Mouse (Mus musculus) retina, postnatal 7 days (tissue): ENCODE measurements around the gene Etl4.

Experiments used
- DNase-seq: peaks from one replicate; pipeline ENCODE4 v3.0.0-alpha.2; 2012; ENCODE audit warnings: low read depth, low spot score

Etl4 gene

DNA sequence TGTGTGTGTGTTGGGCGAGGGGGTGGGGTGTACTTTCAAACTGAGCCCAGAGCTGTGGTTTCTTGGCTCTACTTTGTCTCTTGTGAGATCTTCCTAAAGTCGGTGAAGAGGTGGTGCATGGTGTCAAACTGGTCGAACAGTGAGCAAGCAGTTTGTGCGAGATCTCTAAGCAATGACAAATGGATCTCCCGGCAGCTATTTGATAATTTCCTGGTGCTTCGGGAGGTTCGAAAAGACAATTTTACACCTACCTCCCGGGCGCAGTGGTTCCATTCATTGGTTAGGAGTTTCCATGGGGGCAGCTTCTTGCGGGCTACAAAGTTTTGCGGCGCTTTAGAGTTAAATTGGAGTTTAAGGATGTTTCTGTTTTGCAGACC is 610.5 kb downstream of the Etl4 start:
- DNase-seq = no peak

DNA sequence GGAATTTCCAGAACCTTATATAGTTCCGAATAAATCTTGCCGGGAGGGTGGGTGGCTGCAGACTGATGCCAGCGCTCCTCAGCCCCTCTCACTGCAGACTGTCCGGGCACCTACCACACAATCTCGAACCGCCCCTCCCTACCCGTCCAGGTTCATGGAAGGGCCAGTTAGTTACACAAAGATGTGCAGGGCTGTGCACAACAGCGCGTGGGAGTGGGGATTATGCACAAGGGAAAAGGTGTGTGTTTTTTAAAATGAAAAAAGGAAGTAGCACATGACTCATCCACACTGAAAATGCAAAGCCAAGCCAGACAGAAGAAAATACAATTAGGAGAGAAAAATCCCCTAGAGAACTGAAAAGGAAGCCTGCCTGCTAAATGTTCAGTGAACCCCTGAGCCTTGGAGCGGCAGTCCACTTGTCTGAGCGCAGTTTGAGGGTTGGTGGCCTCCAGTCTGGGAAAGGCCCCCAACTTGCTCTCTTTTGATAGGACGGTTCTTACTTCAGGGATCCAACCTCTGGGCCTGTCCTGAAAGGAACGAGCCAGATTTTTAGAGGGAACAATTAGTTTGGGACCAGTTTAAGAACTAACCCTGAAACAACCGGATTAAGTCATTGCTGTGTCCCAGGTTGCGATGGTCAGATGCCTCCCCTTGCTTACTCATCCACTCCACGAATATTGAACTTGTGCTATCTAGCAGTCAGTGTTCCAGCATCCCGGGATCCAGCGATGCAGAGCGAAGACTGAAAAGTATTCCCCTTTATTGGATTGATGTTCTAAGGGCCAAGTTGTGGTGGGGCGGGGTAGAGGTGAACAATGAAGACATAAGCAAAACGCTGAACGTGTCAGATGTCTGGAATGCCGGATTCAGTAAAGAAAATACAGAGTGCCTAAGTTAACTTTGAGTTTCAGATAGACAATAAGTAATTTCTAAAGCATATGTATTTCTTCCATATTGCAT is 611.3 kb downstream of the Etl4 start:
- DNase-seq = no peak

DNA sequence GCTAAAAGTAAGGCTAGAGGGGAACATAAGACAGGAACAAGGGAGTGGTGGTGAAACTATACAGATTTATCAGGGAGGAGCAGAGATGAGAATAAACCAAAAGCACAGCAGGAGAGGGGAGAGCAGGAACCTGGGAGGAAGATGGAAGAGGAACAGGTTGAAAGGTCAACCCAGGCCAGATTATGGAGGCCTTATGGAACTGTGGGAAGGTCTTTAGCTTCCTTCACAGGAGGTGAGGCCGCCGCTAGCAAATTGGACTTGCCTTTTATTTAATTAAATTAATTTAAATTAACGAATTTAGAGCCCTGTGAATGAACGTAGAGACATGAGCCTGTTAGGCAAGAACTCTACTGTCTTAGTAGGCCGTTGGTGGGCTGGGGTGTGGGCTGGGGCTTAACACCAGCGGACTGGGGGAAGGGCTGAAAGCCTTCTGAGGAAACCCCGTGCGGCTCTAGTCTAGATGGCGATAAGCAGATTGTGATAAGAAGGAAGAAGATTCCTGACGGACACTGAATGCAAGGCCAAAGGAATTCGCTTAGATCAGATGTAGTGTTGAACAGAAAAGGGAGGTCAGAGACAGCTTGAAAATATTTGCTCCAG is 612.2 kb downstream of the Etl4 start:
- no peak for DNase-seq

DNA sequence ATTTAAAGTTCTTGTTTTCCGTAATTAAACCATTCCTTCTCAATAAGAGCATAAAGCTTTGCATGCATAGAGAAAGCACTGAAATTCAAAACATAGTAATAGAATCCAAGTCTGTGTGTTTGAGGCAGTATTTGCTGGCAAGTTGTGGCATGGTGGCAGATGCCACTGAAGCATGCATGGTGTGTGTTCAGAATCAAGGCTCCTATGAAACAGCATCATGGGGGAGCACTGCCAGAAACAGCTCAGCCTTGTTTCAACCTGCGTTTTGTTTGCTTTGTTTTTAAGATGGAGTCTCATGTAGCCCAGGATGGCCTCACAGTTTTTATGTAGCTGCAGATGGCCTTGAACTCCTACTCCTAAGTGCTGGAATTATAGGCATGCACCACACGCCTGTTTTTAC is 614.1 kb downstream of the Etl4 start:
- no peak for DNase-seq

DNA sequence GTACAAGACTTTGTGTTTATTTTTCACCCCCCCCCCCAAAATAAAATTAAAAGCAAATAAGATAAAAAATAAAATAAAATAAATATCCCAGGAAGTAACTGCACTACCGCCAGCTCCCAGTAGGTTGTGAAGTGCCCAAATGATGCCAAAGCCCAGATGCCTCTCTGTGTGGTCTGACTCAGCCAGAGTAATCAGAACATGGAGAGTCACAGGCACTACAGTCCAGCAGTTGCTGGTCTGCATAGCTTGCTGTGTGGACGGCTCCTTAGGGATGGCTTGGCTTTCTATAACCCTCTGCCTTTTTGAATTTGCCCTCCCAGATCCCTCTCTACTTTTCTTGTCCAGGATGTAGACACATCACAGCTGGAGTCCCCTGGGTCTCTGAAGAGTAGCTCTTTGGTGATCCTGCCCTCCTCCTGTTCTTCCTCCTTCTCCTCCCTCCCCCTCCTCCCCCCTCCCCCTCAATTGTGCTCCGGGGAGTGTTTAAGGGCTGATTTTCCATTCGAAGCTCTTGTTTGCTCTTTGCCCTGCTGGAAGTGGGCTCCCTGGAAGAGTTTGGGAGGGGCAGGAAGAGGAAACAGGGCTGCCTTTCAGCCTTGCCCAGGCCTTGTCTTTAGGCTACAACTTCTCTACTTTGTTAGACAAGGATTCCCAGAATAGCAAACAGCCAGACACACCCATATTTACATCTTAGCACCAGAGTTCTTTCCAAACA is 616.5 kb downstream of the Etl4 start:
- no peak for DNase-seq

DNA sequence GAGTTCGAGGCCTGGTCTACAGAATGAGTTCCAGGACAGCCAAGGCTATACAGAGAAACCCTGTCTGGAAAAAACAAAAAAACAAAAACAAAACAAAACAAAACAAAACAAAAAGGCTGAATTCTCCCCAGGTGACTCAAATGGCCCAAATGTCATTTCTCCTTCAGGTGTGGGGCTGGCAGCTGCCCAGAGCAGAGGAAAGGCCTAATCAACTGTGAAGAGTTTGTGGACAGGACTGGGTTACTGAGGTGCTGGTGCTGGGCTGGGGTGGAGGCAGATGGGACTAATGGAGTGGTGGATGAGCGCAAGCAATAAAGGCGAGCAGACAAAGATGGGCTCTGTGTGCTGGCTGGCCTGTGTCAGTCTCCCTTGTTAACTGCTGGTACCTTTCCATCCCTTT is 617.3 kb downstream of the Etl4 start:
- no peak for DNase-seq

DNA sequence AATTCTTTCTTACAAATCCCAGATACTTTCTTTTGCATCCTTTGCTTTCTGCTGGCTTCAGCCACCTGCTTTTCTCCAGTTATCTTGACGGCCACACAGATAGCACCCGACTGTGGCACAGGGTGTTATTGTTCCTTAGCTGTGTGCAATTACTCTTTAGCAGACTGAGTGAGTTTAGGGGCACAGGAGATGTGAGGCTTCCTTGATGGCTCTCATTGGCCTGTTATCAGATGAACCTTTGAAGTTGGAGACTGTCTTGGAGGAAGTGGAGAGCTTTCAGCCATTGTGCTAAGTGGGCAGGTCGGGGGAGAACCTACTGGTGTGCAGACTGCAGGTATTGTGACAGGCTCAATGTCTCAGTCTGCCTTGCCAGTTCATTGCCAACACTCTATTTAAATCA is 623.0 kb downstream of the Etl4 start:
- DNase-seq = no peak

DNA sequence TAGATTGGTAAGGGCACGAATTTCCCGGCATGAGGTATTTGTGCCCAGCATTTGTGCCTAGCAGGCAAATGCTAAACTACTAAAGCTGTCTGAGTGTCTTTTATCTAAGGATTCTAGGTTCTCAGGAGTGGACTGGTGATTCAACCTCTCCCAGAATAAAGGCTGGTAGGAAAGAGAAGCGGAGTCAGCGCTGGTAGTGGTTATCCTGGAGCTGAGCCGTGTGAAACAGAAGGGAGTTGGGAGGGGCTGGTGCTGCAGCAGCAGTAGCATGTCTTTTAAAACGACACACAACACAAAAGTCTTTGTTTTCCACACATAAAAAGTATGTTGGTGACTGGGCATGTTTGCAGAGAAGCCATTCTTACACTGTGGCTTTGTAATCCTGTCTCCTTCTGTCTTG is 628.2 kb downstream of the Etl4 start:
- DNase-seq = no peak

DNA sequence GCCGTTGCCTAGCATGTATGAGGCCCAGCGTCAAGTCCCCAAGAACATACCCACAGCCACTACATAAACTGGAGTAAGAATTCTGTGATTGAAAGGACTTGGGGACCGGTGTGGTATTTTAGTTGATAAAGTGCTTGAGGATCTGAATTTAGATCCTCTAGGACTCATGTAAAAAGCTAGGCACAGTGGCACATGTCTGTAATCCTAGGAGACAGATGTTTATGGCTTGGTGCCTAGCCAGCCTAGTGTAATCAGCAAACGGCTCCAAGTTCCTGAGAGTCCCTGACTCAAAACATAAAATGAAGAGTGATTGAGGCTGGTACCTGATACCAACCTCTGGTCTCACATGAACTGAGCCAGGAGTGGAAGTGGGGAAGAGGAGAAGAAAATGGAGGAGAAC is 629.3 kb downstream of the Etl4 start:
- DNase-seq = no peak

DNA sequence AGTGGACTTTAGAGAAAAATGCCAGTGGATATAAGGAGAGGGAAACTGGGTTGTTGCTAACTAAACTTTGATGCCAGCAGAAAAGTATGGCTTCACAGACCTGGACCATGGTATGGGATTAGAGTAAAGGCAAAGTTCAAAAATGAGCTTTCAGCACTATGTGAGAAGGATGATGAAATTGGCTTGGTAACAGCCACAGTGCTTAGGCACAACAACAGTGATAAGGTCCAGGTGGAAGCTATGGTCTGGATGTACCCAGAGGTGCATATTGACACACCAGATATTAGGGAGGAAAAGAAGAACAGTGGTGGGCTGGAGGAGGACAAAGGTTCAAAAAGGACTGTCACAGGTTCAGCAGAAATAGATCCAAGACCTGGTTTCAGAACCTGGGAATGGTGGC is 631.7 kb downstream of the Etl4 start:
- DNase-seq = no peak

DNA sequence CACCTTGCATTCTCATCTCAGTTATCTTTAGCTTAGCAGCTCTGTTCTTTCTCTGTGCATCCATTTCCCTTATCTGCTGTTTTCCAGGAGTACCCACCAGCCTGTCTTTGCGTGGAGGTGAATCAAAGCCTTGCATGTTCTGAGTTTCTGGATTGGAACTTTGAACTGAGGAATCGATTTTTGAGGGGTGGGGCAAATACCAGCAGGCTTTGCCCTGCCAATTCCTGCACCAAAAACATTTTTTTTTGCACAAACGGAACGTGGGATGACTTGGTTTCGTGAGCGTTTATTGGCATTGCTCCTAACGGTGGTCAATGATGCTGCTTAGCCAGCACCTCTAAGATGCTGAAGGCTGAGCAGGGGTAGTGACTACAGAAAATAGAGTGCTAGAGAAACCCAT is 632.7 kb downstream of the Etl4 start:
- DNase-seq = no peak

DNA sequence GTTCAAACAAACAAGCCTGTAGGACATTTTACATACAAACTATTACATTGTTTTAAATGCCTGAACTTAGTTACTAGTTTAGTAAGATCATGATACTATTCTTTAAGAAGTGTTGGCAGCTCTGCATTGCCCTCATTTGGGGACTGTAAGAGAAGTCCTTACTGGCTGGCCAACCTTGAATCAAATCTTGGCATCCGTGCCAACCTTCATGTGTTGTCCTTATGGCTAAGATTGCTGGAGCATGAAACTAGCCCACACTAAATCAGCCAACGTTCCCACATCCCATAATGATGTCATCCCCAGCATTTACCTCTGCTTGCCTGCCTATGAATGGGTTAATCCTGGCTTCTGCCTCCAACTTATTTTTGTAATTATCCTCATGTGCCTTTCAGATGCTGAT is 636.0 kb downstream of the Etl4 start:
- no peak for DNase-seq

DNA sequence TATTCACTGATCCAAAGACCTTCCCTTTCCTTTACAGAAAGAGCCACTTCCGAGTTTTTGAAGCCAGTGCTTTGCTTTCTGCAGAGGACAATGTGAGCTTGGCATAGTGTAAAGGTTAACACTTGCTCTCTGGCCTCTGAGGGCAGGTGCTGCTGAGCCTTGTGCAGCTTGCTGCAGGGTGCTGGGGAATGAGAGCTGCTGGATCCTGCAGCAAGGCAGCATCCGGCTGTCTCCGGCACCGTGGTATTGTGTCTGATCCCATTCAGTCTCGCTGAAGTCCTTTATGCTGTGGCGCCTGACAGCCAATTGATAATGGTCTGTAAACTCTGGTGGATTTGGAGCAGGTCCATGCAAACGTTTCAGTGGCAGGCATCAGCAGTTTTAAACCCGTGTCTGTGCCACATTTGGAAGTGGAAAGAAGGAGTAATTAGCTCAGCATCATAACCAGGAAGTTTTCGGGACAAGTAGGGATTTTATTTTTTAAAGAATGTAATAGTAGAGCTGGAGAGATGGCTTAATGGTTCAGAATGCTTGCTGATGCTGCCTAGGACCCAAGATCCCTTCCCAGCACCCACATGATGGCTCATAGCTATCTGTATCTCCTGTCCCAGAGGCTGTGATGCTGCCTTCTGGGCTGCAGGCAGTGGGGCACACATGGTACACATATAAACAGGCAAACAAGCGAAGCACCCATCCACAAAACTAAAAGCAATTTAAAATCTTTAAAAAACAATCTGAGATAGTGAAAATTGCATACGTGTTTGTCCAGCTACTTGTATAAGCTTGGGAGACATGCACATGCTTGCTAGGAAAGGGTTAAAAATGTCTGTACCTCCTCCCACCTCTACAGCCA is 637.1 kb downstream of the Etl4 start:
- no peak for DNase-seq

DNA sequence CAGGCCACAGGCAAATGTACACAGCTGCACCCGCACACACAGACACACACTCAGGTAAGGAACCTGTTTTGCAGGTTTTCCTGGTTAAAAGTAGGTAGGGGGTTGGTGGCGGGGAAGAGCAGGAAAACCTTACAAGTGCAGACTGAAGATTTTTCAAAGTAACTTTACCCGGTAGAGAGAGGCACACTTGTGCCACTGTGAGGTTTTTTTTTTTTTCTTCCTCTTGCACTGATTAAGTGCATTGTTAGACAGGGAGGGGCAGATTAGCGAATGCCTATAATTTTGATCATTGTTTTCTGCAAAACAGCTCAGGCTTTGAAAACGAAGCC is 637.7 kb downstream of the Etl4 start:
- DNase-seq = no peak

DNA sequence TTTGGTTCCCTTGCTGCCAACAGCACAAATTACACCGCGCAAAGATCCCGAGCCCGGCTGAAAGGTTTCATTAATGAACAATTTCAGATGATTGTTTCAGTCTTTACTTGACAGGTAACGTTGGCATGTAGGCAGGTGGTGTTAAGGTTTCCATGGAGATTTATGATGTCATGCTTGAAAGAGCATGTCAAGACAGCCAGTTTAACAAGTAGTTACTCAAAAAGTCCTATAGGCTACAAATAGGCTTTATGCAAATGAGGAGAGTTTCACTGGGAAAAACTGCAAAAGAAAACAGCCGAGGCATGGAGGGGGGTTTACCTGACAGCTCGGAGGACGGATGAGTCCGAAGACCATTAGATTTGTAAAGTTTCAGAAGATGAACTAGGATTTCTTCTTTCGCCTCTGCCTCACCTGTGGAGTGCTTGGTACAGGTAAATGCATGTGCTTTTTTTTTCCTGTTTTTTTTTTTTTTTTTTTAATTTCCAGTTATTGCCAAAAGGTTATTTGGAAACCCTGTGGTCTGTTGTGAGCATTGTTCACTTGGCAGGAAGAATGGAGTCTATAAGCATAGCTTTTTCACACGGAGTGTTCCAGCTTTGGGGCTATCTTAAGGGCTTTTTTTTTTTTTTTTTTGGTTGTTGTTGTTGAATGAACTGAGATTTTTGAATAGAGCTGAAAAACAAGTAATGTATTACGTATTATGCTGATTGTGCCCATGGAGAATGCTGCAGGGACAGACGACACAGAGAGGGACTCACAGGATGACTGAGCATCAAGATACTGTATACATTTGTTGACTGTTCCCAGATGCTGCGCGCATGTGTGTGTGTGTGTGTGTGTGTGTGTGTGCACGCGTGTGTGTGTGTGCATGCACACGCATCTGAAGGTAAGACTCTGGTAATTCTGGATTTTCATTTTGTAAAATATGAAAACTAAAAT is 638.4 kb downstream of the Etl4 start:
- DNase-seq = no peak

DNA sequence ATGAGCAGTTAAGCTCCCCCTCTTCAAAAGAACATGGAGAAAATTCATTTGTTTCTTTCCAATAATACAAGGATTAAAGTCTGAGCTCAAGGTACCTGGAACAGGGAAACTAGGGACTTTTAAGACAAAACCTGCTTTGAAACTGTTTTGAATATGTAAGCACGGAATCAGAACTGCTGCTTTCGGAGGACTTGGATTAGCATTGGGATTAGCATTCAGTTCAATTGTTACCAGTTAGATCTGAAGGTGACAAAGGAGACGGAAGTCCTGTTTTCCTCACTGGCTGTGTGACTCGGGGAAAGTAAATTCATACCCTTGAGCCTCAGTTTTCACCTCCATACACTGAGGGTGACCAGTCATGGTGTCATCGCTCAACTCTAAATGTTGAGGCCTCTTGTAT is 639.5 kb downstream of the Etl4 start:
- no peak for DNase-seq

DNA sequence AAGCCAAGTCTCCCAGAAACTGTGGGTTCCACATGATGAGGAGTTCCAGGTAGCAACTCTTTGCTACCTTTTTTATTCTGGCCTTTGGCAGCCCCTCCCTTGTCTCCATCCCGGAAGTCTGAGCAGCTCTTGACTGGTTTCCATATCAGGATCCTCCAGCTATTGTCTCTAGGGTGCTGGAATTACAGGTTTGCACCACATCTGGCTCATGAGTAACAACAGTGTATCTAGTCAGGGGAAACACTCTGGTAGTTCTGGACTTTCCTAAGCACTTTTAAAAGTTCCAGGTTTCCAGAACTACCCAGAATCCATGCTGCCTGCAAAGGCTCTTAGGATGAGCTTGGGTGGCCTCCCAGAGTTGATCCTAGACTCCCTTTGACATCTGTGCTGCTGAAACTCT is 640.4 kb downstream of the Etl4 start:
- DNase-seq = no peak

DNA sequence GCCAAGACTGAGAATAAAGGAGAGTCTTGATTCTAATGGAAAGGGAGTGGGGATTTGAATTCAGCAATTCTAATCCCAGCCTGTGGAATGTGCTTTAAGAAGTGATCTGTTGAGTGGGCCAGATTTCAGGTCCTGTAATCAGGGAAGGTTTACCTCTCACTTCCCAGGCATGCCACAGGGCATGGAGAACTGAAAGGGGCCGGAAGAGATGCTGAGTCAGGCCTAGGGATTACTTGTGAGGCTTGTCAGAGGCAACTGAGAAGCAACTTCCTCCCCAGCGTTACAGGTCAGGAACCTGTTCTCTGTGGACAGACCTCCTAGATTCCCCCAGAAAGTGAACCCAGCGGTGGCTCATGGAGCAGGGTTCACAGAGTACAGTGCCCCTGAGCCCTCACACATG is 646.1 kb downstream of the Etl4 start:
- DNase-seq = no peak

DNA sequence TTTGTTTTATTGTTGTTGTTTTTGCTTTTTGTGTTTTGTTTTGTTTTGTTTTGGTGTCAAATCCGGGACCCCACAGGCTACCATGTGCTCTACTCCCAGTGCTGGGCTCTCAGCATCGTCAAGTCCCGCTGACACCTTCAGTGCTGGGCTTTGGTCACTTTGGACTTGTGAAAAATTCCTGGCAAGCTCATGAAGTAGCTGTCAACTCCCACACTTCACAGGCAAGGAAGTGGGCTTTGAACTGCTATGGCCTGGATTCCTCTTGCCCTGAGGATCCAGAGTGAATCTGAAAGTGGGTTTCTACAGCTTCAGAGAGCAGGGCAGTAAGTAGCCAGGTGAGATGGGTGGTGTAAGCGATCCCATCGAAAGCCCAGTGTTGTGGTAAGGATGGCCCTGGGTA is 649.5 kb downstream of the Etl4 start:
- DNase-seq = no peak

DNA sequence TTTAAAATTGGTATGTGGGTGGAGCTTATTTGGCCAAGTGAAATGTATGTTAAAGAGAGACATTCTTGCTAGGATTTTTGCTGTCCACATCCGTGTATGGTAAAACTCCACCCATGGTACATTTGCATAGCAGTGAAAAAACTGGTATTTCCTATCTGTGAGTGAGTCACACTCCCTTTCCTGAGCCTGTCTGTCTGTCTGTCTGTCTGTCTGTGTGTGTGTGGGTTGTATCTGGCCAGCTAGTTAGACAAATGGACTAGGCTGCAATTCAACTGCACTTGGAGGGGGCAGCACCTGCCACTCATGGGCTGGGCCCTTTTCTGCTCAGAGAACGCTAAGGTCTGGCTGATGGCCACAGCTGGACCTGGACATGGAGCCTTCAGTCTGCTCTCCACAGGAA is 650.1 kb downstream of the Etl4 start:
- DNase-seq = no peak

DNA sequence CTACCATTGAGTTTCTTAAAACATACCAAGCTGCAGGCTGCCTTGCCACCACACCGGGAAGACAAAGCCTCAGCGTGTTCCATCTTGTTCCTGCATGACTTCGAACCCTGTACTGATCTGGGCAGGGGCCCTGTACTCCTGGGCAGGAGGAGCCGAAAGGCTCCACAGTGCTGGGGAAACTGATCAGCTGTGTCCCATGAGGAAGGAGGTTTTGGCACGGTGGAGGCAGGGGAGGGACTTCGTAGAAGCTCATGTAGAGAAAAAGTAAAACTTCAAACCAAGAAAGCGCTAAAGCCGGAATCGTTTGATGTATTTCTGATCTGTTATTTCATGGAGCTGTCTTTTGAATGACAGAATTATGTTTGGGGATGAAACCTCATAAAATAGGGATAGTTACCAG is 651.0 kb downstream of the Etl4 start:
- DNase-seq = no peak
